Mouse (Mus musculus): Measurements from ENCODE around the gene Zc3h13. TPM values are rescaled to one million over a fixed set of nuclear protein-coding genes. Genes with fewer than 3 reads are reported as not detected.

Gene Zc3h13
- polyA plus RNA-seq, 1 experiment from 2014 or later = 42.4 TPM

- Histone ChIP-seq H3K4me2 (ENCODE audit: low read length) (no peak overlapping the region), H3K27me3 (ENCODE audit: control insufficient read depth, insufficient read depth, low read depth, low read length) (no peaks in the 10 kb centered on the region), H3K9ac (ENCODE audit: low read depth, low read length) (no peak overlapping the region), H3K27ac (ENCODE audit: low read length) (no peak overlapping the region), H3K9me3 (replicated peaks; ENCODE audit: control insufficient read depth, low read length, poor library complexity, severe bottlenecking) (no peaks in the 10 kb centered on the region), H3K36me3 (ENCODE audit: control insufficient read depth, insufficient read depth, low read length) (0 out of 2 replicates have a peak, but pooled peaks cover 2% of the 10 kb centered on the region), H3K4me1 (ENCODE audit: control insufficient read depth, insufficient read depth, low read length) (no peaks in the 10 kb centered on the region), H3K4me3 (ENCODE audit: low read depth, low read length) (no peak overlapping the region)
- WGBS = 69% methylated on average over 5 of the region's 5 CpGs
- no peak for ATAC-seq
These were observed 25.3 kb downstream of the Zc3h13 start for GRCm38 (mm10) chr14:75309336-75309992.

GRCm38 (mm10) chr14:75314484-75314883 lies 30.3 kb downstream of the Zc3h13 start:
- no peaks in the 10 kb centered on the region for H3K9me3 ChIP-seq (replicated peaks; ENCODE audit: control insufficient read depth, low read length, poor library complexity, severe bottlenecking)
- no peak overlapping the region for H3K4me2 ChIP-seq (ENCODE audit: low read length)
- ATAC-seq = no peak
- H3K27ac ChIP-seq (ENCODE audit: low read length) = no peak overlapping the region
- no peaks in the 10 kb centered on the region for H3K4me1 ChIP-seq (ENCODE audit: control insufficient read depth, insufficient read depth, low read length)
- H3K27me3 ChIP-seq (ENCODE audit: control insufficient read depth, insufficient read depth, low read depth, low read length) = no peaks in the 10 kb centered on the region
- no peak overlapping the region for H3K4me3 ChIP-seq (ENCODE audit: low read depth, low read length)
- 0 out of 2 replicates have a peak, but pooled peaks cover 2% of the 10 kb centered on the region for H3K36me3 ChIP-seq (ENCODE audit: control insufficient read depth, insufficient read depth, low read length)
- H3K9ac ChIP-seq (ENCODE audit: low read depth, low read length) = no peak overlapping the region
- 56% methylated on average over 2 of the region's 2 CpGs for WGBS

- Histone ChIP-seq H3K4me1 (ENCODE audit: control insufficient read depth, insufficient read depth, low read length) (no peaks in the 10 kb centered on the region), H3K27ac (ENCODE audit: low read length) (no peak overlapping the region), H3K27me3 (ENCODE audit: control insufficient read depth, insufficient read depth, low read depth, low read length) (no peaks in the 10 kb centered on the region), H3K4me2 (ENCODE audit: low read length) (no peak overlapping the region), H3K4me3 (ENCODE audit: low read depth, low read length) (no peak overlapping the region), H3K9ac (ENCODE audit: low read depth, low read length) (no peak overlapping the region), H3K36me3 (ENCODE audit: control insufficient read depth, insufficient read depth, low read length) (peaks cover 16% of the 10 kb centered on the region), H3K9me3 (replicated peaks; ENCODE audit: control insufficient read depth, low read length, poor library complexity, severe bottlenecking) (no peaks in the 10 kb centered on the region)
- WGBS = 94% methylated on average over 2 of the region's 2 CpGs
- ATAC-seq = no peak
These were observed 34.6 kb downstream of the Zc3h13 start for GRCm38 (mm10) chr14:75318736-75319135.

- Histone ChIP-seq H3K36me3 (ENCODE audit: control insufficient read depth, insufficient read depth, low read length) (peaks cover 18% of the 10 kb centered on the region), H3K4me2 (ENCODE audit: low read length) (no peak overlapping the region), H3K27ac (ENCODE audit: low read length) (no peak overlapping the region), H3K4me3 (ENCODE audit: low read depth, low read length) (no peak overlapping the region), H3K27me3 (ENCODE audit: control insufficient read depth, insufficient read depth, low read depth, low read length) (no peaks in the 10 kb centered on the region), H3K9ac (ENCODE audit: low read depth, low read length) (no peak overlapping the region), H3K4me1 (ENCODE audit: control insufficient read depth, insufficient read depth, low read length) (no peaks in the 10 kb centered on the region), H3K9me3 (replicated peaks; ENCODE audit: control insufficient read depth, low read length, poor library complexity, severe bottlenecking) (no peaks in the 10 kb centered on the region)
- ATAC-seq = no peak
- 94% methylated on average over 5 of the region's 5 CpGs for WGBS
These were observed 36.1 kb downstream of the Zc3h13 start for GRCm38 (mm10) chr14:75320269-75320668.

GRCm38 (mm10) chr14:75323354-75323753 lies 39.2 kb downstream of the Zc3h13 start:
- Histone ChIP-seq H3K9ac (ENCODE audit: low read depth, low read length) (no peak overlapping the region), H3K27ac (ENCODE audit: low read length) (no peak overlapping the region), H3K27me3 (ENCODE audit: control insufficient read depth, insufficient read depth, low read depth, low read length) (no peaks in the 10 kb centered on the region), H3K36me3 (ENCODE audit: control insufficient read depth, insufficient read depth, low read length) (peaks cover 18% of the 10 kb centered on the region), H3K9me3 (replicated peaks; ENCODE audit: control insufficient read depth, low read length, poor library complexity, severe bottlenecking) (no peaks in the 10 kb centered on the region), H3K4me3 (ENCODE audit: low read depth, low read length) (no peak overlapping the region), H3K4me1 (ENCODE audit: control insufficient read depth, insufficient read depth, low read length) (no peaks in the 10 kb centered on the region), H3K4me2 (ENCODE audit: low read length) (no peak overlapping the region)
- 98% methylated on average over 32 of the region's 32 CpGs for WGBS
- no peak for ATAC-seq

- no peak overlapping the region for H3K4me2 ChIP-seq (ENCODE audit: low read length)
- ATAC-seq = no peak
- WGBS = 86% methylated on average over 8 of the region's 8 CpGs
These were observed 43.9 kb downstream of the Zc3h13 start for GRCm38 (mm10) chr14:75328062-75328461.

GRCm38 (mm10) chr14:75330621-75331020 lies 46.4 kb downstream of the Zc3h13 start:
- Histone ChIP-seq H3K27ac (ENCODE audit: low read length) (no peak overlapping the region), H3K36me3 (ENCODE audit: control insufficient read depth, insufficient read depth, low read length) (peaks cover 24% of the 10 kb centered on the region), H3K9ac (ENCODE audit: low read depth, low read length) (no peak overlapping the region), H3K9me3 (replicated peaks; ENCODE audit: control insufficient read depth, low read length, poor library complexity, severe bottlenecking) (no peaks in the 10 kb centered on the region), H3K27me3 (ENCODE audit: control insufficient read depth, insufficient read depth, low read depth, low read length) (no peaks in the 10 kb centered on the region), H3K4me3 (ENCODE audit: low read depth, low read length) (no peak overlapping the region), H3K4me2 (ENCODE audit: low read length) (no peak overlapping the region), H3K4me1 (ENCODE audit: control insufficient read depth, insufficient read depth, low read length) (no peaks in the 10 kb centered on the region)
- 79% methylated on average over 6 of the region's 6 CpGs for WGBS
- ATAC-seq = no peak

More at GRCm38 (mm10) chr14:75328062-75328461, 43.9 kb downstream of the Zc3h13 start:
- Histone ChIP-seq H3K27me3 (ENCODE audit: control insufficient read depth, insufficient read depth, low read depth, low read length) (no peaks in the 10 kb centered on the region), H3K9ac (ENCODE audit: low read depth, low read length) (no peak overlapping the region), H3K4me3 (ENCODE audit: low read depth, low read length) (no peak overlapping the region), H3K4me1 (ENCODE audit: control insufficient read depth, insufficient read depth, low read length) (no peaks in the 10 kb centered on the region), H3K36me3 (ENCODE audit: control insufficient read depth, insufficient read depth, low read length) (peaks cover 29% of the 10 kb centered on the region), H3K27ac (ENCODE audit: low read length) (no peak overlapping the region), H3K9me3 (replicated peaks; ENCODE audit: control insufficient read depth, low read length, poor library complexity, severe bottlenecking) (no peaks in the 10 kb centered on the region)

- no peaks in the 10 kb centered on the region for H3K9me3 ChIP-seq (replicated peaks; ENCODE audit: control insufficient read depth, low read length, poor library complexity, severe bottlenecking)
- H3K9ac ChIP-seq (ENCODE audit: low read depth, low read length) = no peak overlapping the region
- no peaks in the 10 kb centered on the region for H3K4me1 ChIP-seq (ENCODE audit: control insufficient read depth, insufficient read depth, low read length)
- H3K4me2 ChIP-seq (ENCODE audit: low read length) = no peak overlapping the region
- ATAC-seq = no peak
- no peak overlapping the region for H3K27ac ChIP-seq (ENCODE audit: low read length)
- no peak overlapping the region for H3K4me3 ChIP-seq (ENCODE audit: low read depth, low read length)
- H3K27me3 ChIP-seq (ENCODE audit: control insufficient read depth, insufficient read depth, low read depth, low read length) = no peaks in the 10 kb centered on the region
- WGBS = 97% methylated on average over 4 of the region's 4 CpGs
- peaks cover 30% of the 10 kb centered on the region for H3K36me3 ChIP-seq (ENCODE audit: control insufficient read depth, insufficient read depth, low read length)
These were observed 50.1 kb downstream of the Zc3h13 start for GRCm38 (mm10) chr14:75334321-75334720.

GRCm38 (mm10) chr14:75337884-75338283 lies 53.7 kb downstream of the Zc3h13 start:
- Histone ChIP-seq H3K4me2 (ENCODE audit: low read length) (no peak overlapping the region), H3K27me3 (ENCODE audit: control insufficient read depth, insufficient read depth, low read depth, low read length) (no peaks in the 10 kb centered on the region)

More at GRCm38 (mm10) chr14:75337884-75338283, 53.7 kb downstream of the Zc3h13 start:
- Histone ChIP-seq H3K9ac (ENCODE audit: low read depth, low read length) (no peak overlapping the region), H3K4me3 (ENCODE audit: low read depth, low read length) (no peak overlapping the region), H3K9me3 (replicated peaks; ENCODE audit: control insufficient read depth, low read length, poor library complexity, severe bottlenecking) (no peaks in the 10 kb centered on the region), H3K36me3 (ENCODE audit: control insufficient read depth, insufficient read depth, low read length) (peaks cover 14% of the 10 kb centered on the region), H3K27ac (ENCODE audit: low read length) (no peak overlapping the region), H3K4me1 (ENCODE audit: control insufficient read depth, insufficient read depth, low read length) (no peaks in the 10 kb centered on the region)
- no peak for ATAC-seq
- 90% methylated on average over 2 of the region's 2 CpGs for WGBS

Measured in midbrain, embryonic 16.5 days (tissue).